Mouse (Mus musculus): ENCODE measurements around the gene Znrf3. TPM values are rescaled to one million over a fixed set of nuclear protein-coding genes. Genes with fewer than 3 reads are reported as not detected.

Znrf3 gene
- polyA plus RNA-seq, 1 experiment from 2014 or later, result 8.0 TPM

DNA sequence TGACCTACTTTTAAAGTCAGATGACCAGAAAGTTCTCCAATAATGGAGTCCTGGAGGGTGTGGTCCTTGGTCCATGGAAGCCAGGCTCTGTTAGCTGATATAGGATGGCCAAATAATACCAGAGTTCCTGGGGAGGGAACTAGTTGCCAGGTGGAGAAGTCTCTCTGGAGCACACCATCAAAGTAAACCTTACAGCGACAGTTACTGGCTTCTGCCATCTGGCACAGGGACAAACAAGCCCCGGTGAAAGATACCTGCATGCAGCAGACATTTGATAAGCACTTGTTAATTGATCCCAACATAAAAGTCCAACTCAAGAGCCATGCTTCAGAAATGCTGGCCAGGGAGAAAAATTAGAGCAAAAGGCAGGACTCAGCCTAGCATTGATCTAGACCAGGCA is 190.6 kb downstream of the Znrf3 start:
- H3K9ac ChIP-seq (replicated peaks), result no peak overlapping the region
- no peak overlapping the region for H3K27ac ChIP-seq
- no peaks in the 10 kb centered on the region for H3K27me3 ChIP-seq
- no peak overlapping the region for H3K4me2 ChIP-seq (replicated peaks)
- no peaks in the 10 kb centered on the region for H3K9me3 ChIP-seq
- 94% methylated on average over 2 of the region's 2 CpGs for WGBS
- H3K4me3 ChIP-seq (replicated peaks), result no peak overlapping the region
- no peak for ATAC-seq
- no peaks in the 10 kb centered on the region for H3K36me3 ChIP-seq
- peaks cover 31% of the 10 kb centered on the region for H3K4me1 ChIP-seq (replicated peaks)

GRCm38 (mm10) chr11:5253528-5253927 is 191.1 kb downstream of the Znrf3 start:
- Histone ChIP-seq H3K9me3 (no peaks in the 10 kb centered on the region), H3K36me3 (no peaks in the 10 kb centered on the region), H3K27me3 (no peaks in the 10 kb centered on the region), H3K4me3 (replicated peaks) (no peak overlapping the region), H3K9ac (replicated peaks) (no peak overlapping the region), H3K27ac (no peak overlapping the region), H3K4me1 (replicated peaks) (peaks cover 32% of the 10 kb centered on the region), H3K4me2 (replicated peaks) (no peak overlapping the region)
- no peak for ATAC-seq
- 71% methylated on average over 3 of the region's 3 CpGs for WGBS

GRCm38 (mm10) chr11:5252727-5253126 is 191.9 kb downstream of the Znrf3 start:
- no peak overlapping the region for H3K9ac ChIP-seq (replicated peaks)
- no peak for ATAC-seq
- no peak overlapping the region for H3K27ac ChIP-seq
- no peak overlapping the region for H3K4me3 ChIP-seq (replicated peaks)
- WGBS, result 80% methylated on average over 8 of the region's 8 CpGs
- H3K4me1 ChIP-seq (replicated peaks), result peaks cover 38% of the 10 kb centered on the region
- no peaks in the 10 kb centered on the region for H3K27me3 ChIP-seq
- no peaks in the 10 kb centered on the region for H3K36me3 ChIP-seq
- H3K9me3 ChIP-seq, result no peaks in the 10 kb centered on the region
- H3K4me2 ChIP-seq (replicated peaks), result no peak overlapping the region

DNA sequence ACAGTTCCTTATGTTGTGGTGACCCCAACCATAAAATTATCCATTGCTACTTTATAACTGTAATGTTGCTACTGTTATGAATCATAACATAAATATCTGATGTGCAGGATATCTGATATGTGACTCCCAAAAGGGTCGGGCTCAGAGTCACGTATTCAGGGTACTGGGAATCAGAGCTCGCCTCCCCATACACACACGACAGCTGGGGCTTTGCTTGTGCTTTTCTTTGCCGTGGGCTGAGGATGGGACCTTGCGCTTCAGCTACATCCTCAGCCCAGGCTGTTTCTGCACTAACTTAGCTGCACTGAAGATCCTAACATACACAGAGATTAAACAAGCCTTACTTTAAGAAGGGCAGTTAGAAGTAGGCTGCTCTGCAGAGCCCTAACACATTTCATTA is 193.5 kb downstream of the Znrf3 start:
- Histone ChIP-seq H3K27ac (no peak overlapping the region), H3K9me3 (no peaks in the 10 kb centered on the region), H3K4me1 (replicated peaks) (peaks cover 27% of the 10 kb centered on the region), H3K27me3 (no peaks in the 10 kb centered on the region), H3K4me2 (replicated peaks) (no peak overlapping the region), H3K9ac (replicated peaks) (no peak overlapping the region), H3K36me3 (no peaks in the 10 kb centered on the region), H3K4me3 (replicated peaks) (no peak overlapping the region)
- ATAC-seq, result no peak
- 64% methylated on average over 6 of the region's 6 CpGs for WGBS

DNA sequence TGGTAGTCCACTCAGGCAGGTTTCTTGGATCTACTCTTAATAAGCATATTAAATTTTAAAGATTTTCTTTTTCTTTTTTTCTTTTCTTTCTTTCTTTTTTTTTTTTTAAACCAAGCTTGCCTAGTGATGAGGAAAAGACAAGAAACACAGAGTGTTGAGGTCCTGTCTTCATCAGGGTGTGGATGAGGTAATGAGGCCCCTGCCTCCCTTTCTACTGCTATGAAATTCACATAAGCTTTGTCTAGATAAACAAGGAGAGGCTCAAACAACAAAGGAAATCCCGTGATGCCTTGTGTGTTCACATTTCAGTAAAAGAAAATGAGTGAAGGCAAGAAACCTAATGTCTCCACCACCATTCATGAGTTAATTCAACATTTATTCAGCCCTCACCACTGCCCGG is 196.4 kb downstream of the Znrf3 start:
- no peaks in the 10 kb centered on the region for H3K36me3 ChIP-seq
- 14% methylated on average over 2 of the region's 2 CpGs for WGBS
- H3K9me3 ChIP-seq, result no peaks in the 10 kb centered on the region
- no peak for ATAC-seq
- H3K27me3 ChIP-seq, result no peaks in the 10 kb centered on the region
- no peak overlapping the region for H3K9ac ChIP-seq (replicated peaks)
- H3K27ac ChIP-seq, result no peak overlapping the region
- H3K4me1 ChIP-seq (replicated peaks), result peaks cover 28% of the 10 kb centered on the region
- no peak overlapping the region for H3K4me3 ChIP-seq (replicated peaks)
- H3K4me2 ChIP-seq (replicated peaks), result no peak overlapping the region

- H3K27ac ChIP-seq, result no peak overlapping the region
- 82% methylated on average over 7 of the region's 7 CpGs for WGBS
- no peak for ATAC-seq
These were observed 199.2 kb downstream of the Znrf3 start for GRCm38 (mm10) chr11:5245431-5245830.

DNA sequence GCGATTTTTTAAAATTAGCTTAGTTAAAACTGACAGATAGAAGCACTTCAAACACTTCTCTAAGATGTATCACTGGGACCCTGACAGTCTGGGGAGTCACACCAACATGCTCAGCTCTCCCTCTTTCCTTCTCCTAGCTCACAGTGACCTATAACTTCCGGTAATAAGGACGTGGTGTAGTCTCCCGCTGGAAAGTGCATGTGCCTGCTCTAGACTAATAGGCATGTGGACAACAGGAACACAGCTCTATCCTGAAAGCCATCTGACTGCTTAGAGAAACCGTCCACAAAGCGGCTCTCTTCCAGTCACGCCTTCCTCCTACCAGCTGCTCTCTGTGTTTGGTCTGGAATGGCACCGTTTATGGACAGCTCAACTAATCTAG is 199.9 kb downstream of the Znrf3 start:
- H3K4me2 ChIP-seq (replicated peaks), result no peak overlapping the region
- no peaks in the 10 kb centered on the region for H3K9me3 ChIP-seq
- H3K4me3 ChIP-seq (replicated peaks), result no peak overlapping the region
- H3K27ac ChIP-seq, result no peak overlapping the region
- peaks cover 31% of the 10 kb centered on the region for H3K4me1 ChIP-seq (replicated peaks)
- no peak for ATAC-seq
- H3K27me3 ChIP-seq, result no peaks in the 10 kb centered on the region
- no peak overlapping the region for H3K9ac ChIP-seq (replicated peaks)
- WGBS, result 60% methylated on average over 8 of the region's 8 CpGs
- no peaks in the 10 kb centered on the region; the same call in 1 of the 2 replicates for H3K36me3 ChIP-seq

More at GRCm38 (mm10) chr11:5245431-5245830, 199.2 kb downstream of the Znrf3 start:
- Histone ChIP-seq H3K4me2 (replicated peaks) (no peak overlapping the region), H3K36me3 (no peaks in the 10 kb centered on the region; the same call in 1 of the 2 replicates), H3K27me3 (no peaks in the 10 kb centered on the region), H3K9ac (replicated peaks) (no peak overlapping the region), H3K9me3 (no peaks in the 10 kb centered on the region), H3K4me3 (replicated peaks) (no peak overlapping the region), H3K4me1 (replicated peaks) (peaks cover 24% of the 10 kb centered on the region)

- ATAC-seq, result no peak
- Histone ChIP-seq H3K9me3 (no peaks in the 10 kb centered on the region), H3K4me2 (replicated peaks) (no peak overlapping the region), H3K4me1 (replicated peaks) (peaks cover 38% of the 10 kb centered on the region), H3K27ac (no peak overlapping the region), H3K36me3 (no peaks in the 10 kb centered on the region; the same call in 1 of the 2 replicates), H3K27me3 (no peaks in the 10 kb centered on the region), H3K4me3 (replicated peaks) (no peak overlapping the region), H3K9ac (replicated peaks) (no peak overlapping the region)
- 70% methylated on average over 24 of the region's 24 CpGs for WGBS
These were observed 200.6 kb downstream of the Znrf3 start for GRCm38 (mm10) chr11:5243812-5244748.

DNA sequence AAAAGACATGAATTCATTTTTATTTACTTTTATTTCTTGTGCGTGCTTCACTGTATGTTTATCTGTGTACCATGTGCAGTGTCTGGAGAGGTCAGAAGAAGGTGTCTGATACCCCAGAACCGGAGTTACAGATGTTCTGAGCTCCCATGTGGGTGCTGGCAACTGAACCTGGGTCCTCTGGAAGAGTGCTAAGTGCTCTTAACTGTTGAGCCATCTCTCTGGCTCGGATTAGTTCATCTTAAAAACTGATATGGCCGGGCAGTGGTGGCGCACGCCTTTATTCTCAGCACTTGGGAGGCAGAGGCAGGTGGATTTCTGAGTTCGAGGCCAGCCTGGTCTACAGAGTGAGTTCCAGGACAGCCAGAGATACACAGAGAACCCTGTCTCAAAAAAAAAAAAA is 201.4 kb downstream of the Znrf3 start:
- WGBS, result 95% methylated on average over 7 of the region's 7 CpGs
- no peak overlapping the region for H3K9ac ChIP-seq (replicated peaks)
- ATAC-seq, result no peak
- H3K4me3 ChIP-seq (replicated peaks), result no peak overlapping the region
- H3K36me3 ChIP-seq, result no peaks in the 10 kb centered on the region; the same call in 1 of the 2 replicates
- no peak overlapping the region for H3K4me2 ChIP-seq (replicated peaks)
- no peaks in the 10 kb centered on the region for H3K9me3 ChIP-seq
- H3K27me3 ChIP-seq, result no peaks in the 10 kb centered on the region
- H3K4me1 ChIP-seq (replicated peaks), result peaks cover 37% of the 10 kb centered on the region
- no peak overlapping the region for H3K27ac ChIP-seq

- 91% methylated on average over 8 of the region's 8 CpGs for WGBS
- Histone ChIP-seq H3K9ac (replicated peaks) (no peak overlapping the region), H3K4me1 (replicated peaks) (peaks cover 34% of the 10 kb centered on the region), H3K4me2 (replicated peaks) (no peak overlapping the region), H3K9me3 (no peaks in the 10 kb centered on the region), H3K4me3 (replicated peaks) (no peak overlapping the region), H3K36me3 (no peaks in the 10 kb centered on the region; the same call in 1 of the 2 replicates), H3K27ac (no peak overlapping the region), H3K27me3 (no peaks in the 10 kb centered on the region)
- ATAC-seq, result no peak
These were observed 202.5 kb downstream of the Znrf3 start for GRCm38 (mm10) chr11:5242158-5242557.

- H3K27ac ChIP-seq, result peak overlapping the region; percentile 6; the same call in 1 of the 2 replicates
These were observed 204.6 kb downstream of the Znrf3 start for GRCm38 (mm10) chr11:5239706-5240690.

More at GRCm38 (mm10) chr11:5239706-5240690, 204.6 kb downstream of the Znrf3 start:
- peak; percentile 88 for ATAC-seq
- 3% methylated on average over 10 of the region's 10 CpGs for WGBS
- peak overlapping the region; percentile 30; the same call in 1 of the 2 replicates for H3K9ac ChIP-seq (replicated peaks)
- H3K4me1 ChIP-seq (replicated peaks), result peaks cover 34% of the 10 kb centered on the region
- 0 out of 2 replicates have a peak overlapping the region, but pooled peaks have one; percentile 10 for H3K4me2 ChIP-seq (replicated peaks)
- no peak overlapping the region for H3K4me3 ChIP-seq (replicated peaks)
- no peaks in the 10 kb centered on the region for H3K9me3 ChIP-seq
- no peaks in the 10 kb centered on the region for H3K27me3 ChIP-seq
- H3K36me3 ChIP-seq, result no peaks in the 10 kb centered on the region; the same call in 1 of the 2 replicates
